Mouse (Mus musculus): Measurements from ENCODE around the gene Gm7982. TPM values are rescaled to one million over a fixed set of nuclear protein-coding genes. Genes with fewer than 3 reads are reported as not detected.

Gm7982 gene
- not detected for polyA plus RNA-seq (2015; fragmentation: Illumina TruSeq; extraction: RNeasy Lipid Tissue Mini Kit (QIAGEN cat#74804); ENCODE audit: low read depth, low replicate concordance)

DNA sequence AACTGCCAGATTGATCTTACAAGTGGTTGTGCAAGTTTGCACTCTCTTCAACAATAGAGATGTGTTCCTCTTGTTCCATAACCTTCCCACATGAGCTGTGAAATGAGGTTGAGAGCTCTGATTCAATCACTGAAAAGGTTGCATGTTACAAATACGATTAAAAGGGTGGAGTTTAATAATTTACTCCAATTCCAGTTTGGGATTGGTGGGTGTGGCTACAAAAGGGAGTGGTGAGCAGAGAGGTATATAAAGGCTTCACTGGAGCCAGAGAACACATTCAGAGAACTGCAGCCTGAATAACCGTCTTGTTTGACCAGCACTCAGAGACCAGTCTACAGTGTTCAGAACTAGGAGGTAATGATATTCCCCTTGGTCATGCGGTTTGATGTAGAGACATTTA lies at the start of gene Gm7982:
TSS of gene Gm7982 (plus strand) at position 301 of the 400 bp plus-strand sequence.

DNA sequence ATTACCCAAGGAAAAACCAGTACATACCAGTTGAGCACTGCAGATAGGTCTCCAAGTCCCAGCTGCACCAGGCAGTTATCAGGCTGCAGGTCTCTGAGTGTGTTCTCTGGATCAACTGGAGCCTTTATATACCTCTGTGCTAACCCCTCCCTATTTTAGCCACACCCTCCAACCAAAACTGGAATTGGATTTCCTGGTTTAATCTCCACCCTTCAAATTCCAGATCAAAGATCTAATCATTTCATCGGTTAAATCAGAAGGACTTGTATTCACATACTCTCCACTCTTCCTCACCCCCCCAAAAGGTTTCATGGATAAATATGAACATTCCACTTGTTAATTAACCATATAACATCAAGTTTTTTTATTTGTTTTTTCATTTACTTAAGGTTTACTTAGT lies 5.7 kb upstream of the Gm7982 start, which contains the start of gene Gm7978:
TSS of gene Gm7978 (minus strand) at position 101 of the 400 bp plus-strand sequence.

DNA sequence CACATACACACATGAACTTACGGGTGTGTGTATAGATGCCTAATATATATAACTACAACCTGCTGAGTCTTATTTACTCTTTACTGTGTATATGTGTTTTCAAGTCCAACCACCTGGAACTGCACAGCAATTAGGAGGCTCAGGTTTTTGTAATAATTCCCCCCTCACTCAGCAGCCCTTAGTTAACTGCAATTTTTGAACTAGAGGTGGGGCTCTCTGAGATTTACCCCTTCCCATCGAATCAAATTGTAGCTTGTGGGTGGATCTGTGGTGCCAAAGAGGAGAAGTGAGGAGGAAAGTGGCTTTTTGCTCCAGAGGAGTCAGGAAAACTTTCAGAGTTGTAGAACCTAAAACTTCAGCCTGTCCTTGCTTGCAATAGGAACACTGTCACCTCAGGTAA lies 33.9 kb downstream of the Gm7982 start, which contains the start of gene E330014E10Rik:
TSS of gene E330014E10Rik (plus strand) at position 301 of the 400 bp plus-strand sequence.

Other genes with a start within 250 kb of the Gm7982 start
- not detected for gene Gm3286, start 231.3 kb upstream of the Gm7982 start, polyA plus RNA-seq (2015; fragmentation: Illumina TruSeq; extraction: RNeasy Lipid Tissue Mini Kit (QIAGEN cat#74804); ENCODE audit: low read depth, low replicate concordance)
- gene Gm7971, start 147.1 kb upstream of the Gm7982 start, polyA plus RNA-seq (2015; fragmentation: Illumina TruSeq; extraction: RNeasy Lipid Tissue Mini Kit (QIAGEN cat#74804); ENCODE audit: low read depth, low replicate concordance): not detected
- not detected for gene Gm7978, start 5.8 kb upstream of the Gm7982 start, polyA plus RNA-seq (2015; fragmentation: Illumina TruSeq; extraction: RNeasy Lipid Tissue Mini Kit (QIAGEN cat#74804); ENCODE audit: low read depth, low replicate concordance)
- not detected for gene E330014E10Rik, start 34.0 kb downstream of the Gm7982 start, polyA plus RNA-seq (2015; fragmentation: Illumina TruSeq; extraction: RNeasy Lipid Tissue Mini Kit (QIAGEN cat#74804); ENCODE audit: low read depth, low replicate concordance)
- gene Cxcl13, start 214.9 kb downstream of the Gm7982 start, polyA plus RNA-seq (2015; fragmentation: Illumina TruSeq; extraction: RNeasy Lipid Tissue Mini Kit (QIAGEN cat#74804); ENCODE audit: low read depth, low replicate concordance): not detected

Data from brain, adult 10 weeks (tissue).